Mouse (Mus musculus) heart, postnatal 10 days (tissue): ENCODE measurements around the gene Enpep. TPM values are rescaled to one million over a fixed set of nuclear protein-coding genes. Genes with fewer than 3 reads are reported as not detected.

Source experiments
- total RNA-seq, 2 experiments: library from RNA; stranded (reverse); gene quantifications; 2 replicates each; pipeline ENCODE4 v1.2.3; 2021

Enpep gene
- total RNA-seq, 2 experiments from 2014 or later, result 9.2 to 9.7 TPM

Other genes starting within 250 kb of the Enpep start
- 1 to 10 TPM; 1.4 to 1.6 TPM for gene Pitx2, start 132.8 kb downstream of the Enpep start, total RNA-seq
- gene Elovl6, start 199.6 kb upstream of the Enpep start, total RNA-seq, result 1 to 10 TPM; 3.3 to 8.1 TPM